Mouse (Mus musculus): ENCODE measurements around the gene Shld2. TPM values are rescaled to one million over a fixed set of nuclear protein-coding genes. Genes with fewer than 3 reads are reported as not detected.

Gene Shld2
- polyA plus RNA-seq, 1 experiment, result not detected

DNA sequence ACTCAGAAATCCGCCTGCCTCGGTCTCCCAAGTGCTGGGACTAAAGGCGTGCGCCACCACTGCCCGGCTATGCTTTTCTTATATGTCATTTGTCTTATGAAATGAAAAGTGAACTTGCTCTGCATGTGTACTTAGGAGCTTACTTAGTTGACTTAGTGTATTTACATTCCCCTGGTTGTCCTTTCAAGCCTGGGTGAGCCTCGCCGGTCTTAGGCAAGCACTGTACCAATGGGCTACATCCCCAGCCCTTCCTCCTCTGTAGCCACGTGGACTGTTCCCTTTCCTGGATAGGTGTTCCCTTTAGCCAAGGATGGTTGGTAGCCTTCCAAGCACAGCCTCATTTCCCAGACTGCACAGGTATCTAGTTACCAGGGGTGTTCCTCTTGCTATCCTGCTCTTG, 38.7 kb upstream of the Shld2 start:
- WGBS, result 87% methylated on average over 8 of the region's 8 CpGs
- Histone ChIP-seq H3K27ac (ENCODE audit: insufficient read depth, low read depth, low read length) (no peak overlapping the region), H3K4me1 (ENCODE audit: control insufficient read depth, insufficient read depth, low read length) (peaks cover 6% of the 10 kb centered on the region; the same call in 1 of the 2 replicates), H3K4me3 (ENCODE audit: insufficient read depth, low read depth, low read length) (no peak overlapping the region)
- TF ChIP-seq CTCF (IDR thresholded peaks at IDR 0.05; ENCODE audit: insufficient read depth, low read depth, low read length), result no peak

DNA sequence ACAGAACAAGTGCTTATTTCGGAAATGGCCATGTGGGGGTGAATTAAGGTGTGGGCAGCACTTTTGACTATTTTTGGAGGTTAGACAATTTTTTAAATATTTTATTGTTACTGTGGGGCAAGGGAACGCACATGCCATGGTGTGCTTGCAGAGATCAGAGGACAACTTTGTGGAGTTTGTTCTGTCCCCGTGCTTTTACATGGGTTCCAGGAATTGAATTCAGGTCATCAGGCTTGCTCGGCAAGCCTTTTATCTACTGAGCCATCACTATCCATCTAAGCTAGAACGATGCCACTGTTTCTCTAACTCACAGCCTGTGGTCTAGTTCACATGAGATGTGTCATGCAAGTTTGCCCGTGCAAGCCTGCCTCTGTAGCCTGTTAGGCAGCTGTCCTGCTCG, 38.0 kb upstream of the Shld2 start:
- H3K4me1 ChIP-seq (ENCODE audit: control insufficient read depth, insufficient read depth, low read length), result peaks cover under 1% of the 10 kb centered on the region; the same call in 1 of the 2 replicates
- H3K27ac ChIP-seq (ENCODE audit: insufficient read depth, low read depth, low read length), result no peak overlapping the region
- TF ChIP-seq POLR2A (IDR thresholded peaks at IDR 0.05; ENCODE audit: insufficient read depth, low read depth, low read length), result no peak
- no peak for TF ChIP-seq CTCF (IDR thresholded peaks at IDR 0.05; ENCODE audit: insufficient read depth, low read depth, low read length)
- H3K4me3 ChIP-seq (ENCODE audit: insufficient read depth, low read depth, low read length), result no peak overlapping the region
- WGBS, result 74% methylated on average over 7 of the region's 7 CpGs

DNA sequence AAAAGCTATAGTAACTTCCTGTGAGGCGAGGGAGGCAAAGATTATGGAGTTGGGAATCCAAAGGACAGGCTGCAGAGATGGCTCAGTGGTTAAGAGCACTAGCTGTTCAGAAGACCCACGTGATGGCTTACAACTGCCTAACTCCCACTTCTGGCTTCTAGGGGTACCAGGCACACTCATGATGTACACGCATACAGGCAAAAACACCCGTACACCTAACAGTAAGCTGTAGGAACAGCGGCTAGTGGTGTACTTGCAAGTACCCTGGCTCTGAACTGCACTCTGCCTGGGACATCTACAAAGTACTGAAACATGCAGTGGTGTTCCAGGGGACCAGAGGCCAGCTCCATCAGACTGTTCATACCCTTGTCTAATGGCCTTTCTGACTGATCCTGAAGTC, 36.8 kb upstream of the Shld2 start:
- H3K4me1 ChIP-seq (ENCODE audit: control insufficient read depth, insufficient read depth, low read length), result no peaks in the 10 kb centered on the region
- WGBS, result 97% methylated on average over 5 of the region's 5 CpGs
- TF ChIP-seq POLR2A (IDR thresholded peaks at IDR 0.05; ENCODE audit: insufficient read depth, low read depth, low read length), result no peak
- TF ChIP-seq CTCF (IDR thresholded peaks at IDR 0.05; ENCODE audit: insufficient read depth, low read depth, low read length), result no peak

GRCm38 (mm10) chr14:34345771-34346566, 35.7 kb upstream of the Shld2 start:
- H3K4me1 ChIP-seq (ENCODE audit: control insufficient read depth, insufficient read depth, low read length), result no peaks in the 10 kb centered on the region
- no peak overlapping the region for H3K4me3 ChIP-seq (ENCODE audit: insufficient read depth, low read depth, low read length)
- WGBS, result 71% methylated on average over 12 of the region's 12 CpGs
- TF ChIP-seq CTCF (IDR thresholded peaks at IDR 0.05; ENCODE audit: insufficient read depth, low read depth, low read length) (no peak), POLR2A (IDR thresholded peaks at IDR 0.05; ENCODE audit: insufficient read depth, low read depth, low read length) (no peak)
- no peak overlapping the region for H3K27ac ChIP-seq (ENCODE audit: insufficient read depth, low read depth, low read length)

More for the DNA sequence above, 36.8 kb upstream of the Shld2 start:
- no peak overlapping the region for H3K27ac ChIP-seq (ENCODE audit: insufficient read depth, low read depth, low read length)
- H3K4me3 ChIP-seq (ENCODE audit: insufficient read depth, low read depth, low read length), result no peak overlapping the region

- WGBS, result 56% methylated on average over 5 of the region's 5 CpGs
- no peaks in the 10 kb centered on the region for H3K4me1 ChIP-seq (ENCODE audit: control insufficient read depth, insufficient read depth, low read length)
- no peak for TF ChIP-seq POLR2A (IDR thresholded peaks at IDR 0.05; ENCODE audit: insufficient read depth, low read depth, low read length)
- TF ChIP-seq CTCF (IDR thresholded peaks at IDR 0.05; ENCODE audit: insufficient read depth, low read depth, low read length), result no peak
- no peak overlapping the region for H3K27ac ChIP-seq (ENCODE audit: insufficient read depth, low read depth, low read length)
- no peak overlapping the region for H3K4me3 ChIP-seq (ENCODE audit: insufficient read depth, low read depth, low read length)
Observed at GRCm38 (mm10) chr14:34344361-34344760, 34.1 kb upstream of the Shld2 start.

DNA sequence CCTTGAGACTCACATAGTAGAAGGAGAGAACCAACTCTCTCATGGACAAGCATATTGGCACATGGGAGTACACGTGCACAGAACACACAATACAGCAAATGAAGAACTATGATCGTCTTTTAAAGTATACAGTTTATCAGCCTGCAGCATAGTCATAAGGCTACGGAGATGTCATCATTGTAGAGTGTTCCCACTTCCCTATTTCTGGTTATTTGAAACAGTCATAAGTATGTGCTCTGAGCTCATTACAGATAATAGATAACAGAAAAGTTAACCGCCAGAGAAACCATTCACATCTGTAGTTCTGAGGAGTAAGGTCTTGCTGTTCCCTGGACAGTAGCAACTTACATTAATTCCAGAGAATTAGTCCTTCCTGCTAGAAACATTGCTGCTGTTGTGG, 32.8 kb upstream of the Shld2 start:
- TF ChIP-seq POLR2A (IDR thresholded peaks at IDR 0.05; ENCODE audit: insufficient read depth, low read depth, low read length), result no peak
- TF ChIP-seq CTCF (IDR thresholded peaks at IDR 0.05; ENCODE audit: insufficient read depth, low read depth, low read length), result no peak
- no peaks in the 10 kb centered on the region for H3K4me1 ChIP-seq (ENCODE audit: control insufficient read depth, insufficient read depth, low read length)
- no peak overlapping the region for H3K4me3 ChIP-seq (ENCODE audit: insufficient read depth, low read depth, low read length)
- no peak overlapping the region for H3K27ac ChIP-seq (ENCODE audit: insufficient read depth, low read depth, low read length)
- WGBS, result 90% methylated on average over 4 of the region's 4 CpGs

DNA sequence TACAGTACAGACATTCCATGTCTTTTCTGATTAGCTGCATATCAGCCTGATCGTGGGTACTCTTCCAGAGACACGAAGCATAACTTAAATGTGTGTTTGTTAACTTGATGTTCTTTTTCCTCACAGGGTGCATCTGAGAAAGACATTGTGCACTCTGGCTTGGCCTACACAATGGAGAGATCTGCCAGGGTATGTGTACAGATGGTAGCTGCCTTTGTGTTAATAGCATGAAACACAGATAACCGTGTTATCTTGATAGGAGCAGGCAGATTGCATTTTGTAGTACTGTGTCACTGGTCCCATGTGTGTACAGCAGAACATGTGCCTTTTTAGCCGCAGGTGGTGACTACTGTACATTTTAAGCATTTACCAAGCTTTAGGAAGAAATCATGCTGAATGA, 31.7 kb upstream of the Shld2 start:
- Histone ChIP-seq H3K4me1 (ENCODE audit: control insufficient read depth, insufficient read depth, low read length) (no peaks in the 10 kb centered on the region), H3K4me3 (ENCODE audit: insufficient read depth, low read depth, low read length) (no peak overlapping the region), H3K27ac (ENCODE audit: insufficient read depth, low read depth, low read length) (no peak overlapping the region)
- TF ChIP-seq POLR2A (IDR thresholded peaks at IDR 0.05; ENCODE audit: insufficient read depth, low read depth, low read length) (no peak), CTCF (IDR thresholded peaks at IDR 0.05; ENCODE audit: insufficient read depth, low read depth, low read length) (no peak)
- WGBS, result 88% methylated on average over 4 of the region's 4 CpGs

GRCm38 (mm10) chr14:34339446-34339845, 29.2 kb upstream of the Shld2 start:
- TF ChIP-seq POLR2A (IDR thresholded peaks at IDR 0.05; ENCODE audit: insufficient read depth, low read depth, low read length) (no peak), CTCF (IDR thresholded peaks at IDR 0.05; ENCODE audit: insufficient read depth, low read depth, low read length) (no peak)
- Histone ChIP-seq H3K4me3 (ENCODE audit: insufficient read depth, low read depth, low read length) (no peak overlapping the region), H3K27ac (ENCODE audit: insufficient read depth, low read depth, low read length) (no peak overlapping the region), H3K4me1 (ENCODE audit: control insufficient read depth, insufficient read depth, low read length) (no peaks in the 10 kb centered on the region)
- WGBS, result 61% methylated on average over 1 of the region's 1 CpGs

DNA sequence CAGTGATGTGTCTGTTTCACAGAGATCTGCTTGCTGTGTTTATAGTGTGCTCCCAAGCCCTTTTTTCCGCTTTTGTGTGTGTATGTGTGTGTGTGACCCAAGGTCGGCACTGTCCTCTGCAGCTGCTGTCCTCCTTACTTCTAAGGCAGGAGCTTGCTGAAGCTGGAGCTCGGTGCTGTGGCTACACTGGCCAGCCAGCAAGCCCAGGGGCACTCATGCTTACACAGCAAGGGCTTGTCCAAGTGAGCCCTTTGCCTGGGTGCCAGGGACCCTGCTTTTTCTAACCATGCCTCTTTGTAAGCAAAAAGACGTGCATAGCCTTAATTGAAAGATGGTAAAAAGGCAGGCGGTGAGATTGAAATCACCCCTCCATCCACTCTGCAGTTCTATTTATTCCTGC, 22.2 kb upstream of the Shld2 start:
- WGBS, result 60% methylated on average over 5 of the region's 5 CpGs
- Histone ChIP-seq H3K4me1 (ENCODE audit: control insufficient read depth, insufficient read depth, low read length) (no peaks in the 10 kb centered on the region), H3K4me3 (ENCODE audit: insufficient read depth, low read depth, low read length) (no peak overlapping the region), H3K27ac (ENCODE audit: insufficient read depth, low read depth, low read length) (no peak overlapping the region)
- TF ChIP-seq POLR2A (IDR thresholded peaks at IDR 0.05; ENCODE audit: insufficient read depth, low read depth, low read length) (no peak), CTCF (IDR thresholded peaks at IDR 0.05; ENCODE audit: insufficient read depth, low read depth, low read length) (no peak)
